Mouse (Mus musculus): ENCODE measurements around the gene Gm20604. TPM values are rescaled to one million over a fixed set of nuclear protein-coding genes. Genes with fewer than 3 reads are reported as not detected.
A peak's percentile ranks its signal among the peaks of the same experiment; 100 is the strongest.

Gene Gm20604
- polyA plus RNA-seq, 1 experiment from 2014 or later: 23.8 TPM

GRCm38 (mm10) chr12:102761668-102762067 lies 3.2 kb upstream of the Gm20604 start:
- Histone ChIP-seq H3K4me3 (no peak overlapping the region), H3K4me1 (peaks cover 17% of the 10 kb centered on the region), H3K27me3 (no peaks in the 10 kb centered on the region), H3K9ac (no peak overlapping the region), H3K9me3 (no peaks in the 10 kb centered on the region), H3K4me2 (no peak overlapping the region), H3K36me3 (peaks cover 30% of the 10 kb centered on the region), H3K27ac (no peak overlapping the region)
- 77% methylated on average over 3 of the region's 3 CpGs for WGBS
- ATAC-seq (ENCODE audit: borderline replicate concordance, extremely low read depth, low FRiP score, low TSS enrichment): no peak

GRCm38 (mm10) chr12:102758936-102759335 lies 464 bp upstream of the Gm20604 start:
- 2% methylated on average over 5 of the region's 5 CpGs for WGBS
- Histone ChIP-seq H3K27me3 (no peaks in the 10 kb centered on the region), H3K4me1 (peaks cover 24% of the 10 kb centered on the region), H3K9me3 (no peaks in the 10 kb centered on the region), H3K36me3 (peaks cover 12% of the 10 kb centered on the region), H3K9ac (peak overlapping the region; percentile 84), H3K4me3 (peak overlapping the region; percentile 93), H3K27ac (peak overlapping the region; percentile 95; the same call in 1 of the 2 replicates), H3K4me2 (peak overlapping the region; percentile 81)
- no peak for ATAC-seq (ENCODE audit: borderline replicate concordance, extremely low read depth, low FRiP score, low TSS enrichment)

DNA sequence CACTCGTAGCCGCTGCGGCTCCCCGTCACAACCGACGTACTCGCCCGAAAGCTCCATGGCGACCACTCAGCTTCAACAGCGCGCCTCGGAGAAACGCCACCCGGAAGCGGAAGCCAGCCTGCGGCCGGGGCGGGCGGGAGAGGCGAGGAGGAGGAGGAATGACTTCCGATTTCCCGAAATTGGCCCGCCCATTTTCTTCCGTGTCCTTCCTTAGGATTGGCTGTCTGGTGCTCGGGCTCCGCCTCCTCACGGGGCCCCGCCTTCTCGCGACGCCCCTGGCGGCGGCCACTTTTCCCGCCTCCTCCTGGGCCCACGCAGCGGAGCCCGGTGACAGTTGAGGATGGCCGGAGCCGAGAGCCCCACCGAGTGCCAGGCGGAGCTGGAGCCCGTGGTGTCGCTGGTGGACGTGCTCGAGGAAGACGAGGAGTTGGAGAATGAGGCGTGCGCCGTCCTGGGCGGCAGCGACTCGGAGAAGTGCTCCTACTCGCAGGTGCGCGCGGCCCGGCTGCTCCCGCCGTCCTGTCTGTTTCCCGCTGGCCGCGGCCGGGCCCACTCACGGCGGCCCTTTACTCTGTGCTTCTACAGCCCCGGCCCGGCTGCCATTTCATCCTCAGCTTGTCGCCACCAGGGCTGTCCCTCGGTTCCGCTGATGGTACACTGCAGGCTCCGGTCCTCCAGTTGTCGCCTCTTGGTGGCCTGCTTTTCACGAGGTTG lies 626 bp downstream of the Gm20604 start, which contains the start of the genes Gm28051, Gon7 and Ubr7:
Gene Gm28051, minus strand, starts transcription at position 77 of the 714 bp plus-strand sequence.
Gene Gon7, minus strand, starts transcription at position 115 of the 714 bp plus-strand sequence.
Gene Ubr7, plus strand, starts transcription at position 279 of the 714 bp plus-strand sequence.
- Histone ChIP-seq H3K4me1 (peaks cover 24% of the 10 kb centered on the region), H3K4me3 (peak within 1 kb of the TSS; percentile 93), H3K4me2 (peak within 1 kb of the TSS; percentile 81), H3K9ac (peak within 1 kb of the TSS; percentile 84), H3K27ac (peak within 1 kb of the TSS; percentile 95), H3K36me3 (peaks cover 7% of the 10 kb centered on the region), H3K9me3 (no peaks in the 10 kb centered on the region), H3K27me3 (no peaks in the 10 kb centered on the region)
- ATAC-seq (ENCODE audit: borderline replicate concordance, extremely low read depth, low FRiP score, low TSS enrichment): peak; percentile 98
- 0% methylated on average over 63 of the region's 73 CpGs for WGBS

DNA sequence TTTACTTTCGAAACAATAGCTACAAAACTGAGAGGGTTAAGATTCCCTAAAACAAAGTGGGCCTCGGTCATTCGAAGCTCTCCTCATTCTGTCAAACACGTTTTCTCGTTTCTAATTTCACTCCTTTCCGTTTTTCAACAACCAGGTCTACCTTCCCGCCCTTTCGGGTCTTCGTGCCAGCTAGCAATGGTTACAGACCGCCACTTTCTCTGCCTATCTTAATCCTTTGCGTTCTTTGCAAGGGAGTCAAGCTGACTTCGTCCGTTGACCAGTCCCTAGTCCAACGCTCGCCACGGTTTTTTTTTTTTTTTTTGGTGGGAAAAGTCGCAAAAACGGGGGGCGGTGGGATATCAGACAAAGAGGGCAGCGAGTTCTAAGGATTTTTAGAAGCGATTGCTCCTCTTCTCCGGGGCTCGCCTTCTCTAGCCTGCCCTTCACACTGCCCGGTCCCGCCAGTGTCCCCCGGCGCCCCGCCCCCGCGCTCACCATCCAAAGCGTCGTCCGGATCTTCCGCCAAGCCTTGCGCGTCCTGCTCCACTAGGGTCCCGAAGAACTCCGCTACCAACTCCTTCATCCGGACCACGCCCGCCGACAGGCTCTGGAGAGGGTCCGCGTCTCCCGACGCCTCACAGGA lies 1.3 kb downstream of the Gm20604 start:
- peaks cover under 1% of the 10 kb centered on the region; the same call in 1 of the 2 replicates for H3K36me3 ChIP-seq
- peak; percentile 89 for ATAC-seq (ENCODE audit: borderline replicate concordance, extremely low read depth, low FRiP score, low TSS enrichment)
- whole genome bisulfite sequencing: under 1% methylated on average over 46 of the region's 46 CpGs

DNA sequence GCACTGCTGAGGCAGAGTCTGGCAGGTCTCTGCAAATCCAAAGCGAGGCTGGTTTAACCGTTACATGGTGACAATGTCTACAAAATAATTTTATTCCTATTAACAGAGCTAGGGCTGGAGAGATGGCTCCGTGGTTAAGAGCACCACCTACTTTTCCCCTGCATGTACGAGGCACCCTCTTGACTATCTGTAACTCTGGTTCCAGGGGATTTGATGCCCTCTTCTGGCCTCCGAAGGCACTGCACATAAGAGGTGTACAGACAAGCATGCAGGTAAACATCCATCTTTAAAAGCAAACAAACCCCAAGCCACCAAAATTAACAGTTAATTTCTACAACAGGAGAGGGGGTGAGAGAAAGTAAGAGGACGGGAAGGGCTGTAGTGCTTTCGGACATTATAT lies 2.2 kb downstream of the Gm20604 start:
- H3K27ac ChIP-seq: no peak overlapping the region
- H3K9ac ChIP-seq: peak overlapping the region; percentile 71; the same call in 1 of the 2 replicates
- H3K4me3 ChIP-seq: peak overlapping the region; percentile 93
- peak overlapping the region; percentile 70 for H3K4me2 ChIP-seq
- 58% methylated on average over 7 of the region's 7 CpGs for WGBS
- no peaks in the 10 kb centered on the region for H3K36me3 ChIP-seq
- H3K27me3 ChIP-seq: no peaks in the 10 kb centered on the region
- H3K9me3 ChIP-seq: no peaks in the 10 kb centered on the region
- no peak for ATAC-seq (ENCODE audit: borderline replicate concordance, extremely low read depth, low FRiP score, low TSS enrichment)
- H3K4me1 ChIP-seq: peaks cover 24% of the 10 kb centered on the region

More for the DNA sequence above, 1.3 kb downstream of the Gm20604 start:
- H3K9ac ChIP-seq: peak overlapping the region; percentile 71
- peaks cover 24% of the 10 kb centered on the region for H3K4me1 ChIP-seq
- peak overlapping the region; percentile 93 for H3K4me3 ChIP-seq
- peak overlapping the region; percentile 70 for H3K4me2 ChIP-seq
- H3K27ac ChIP-seq: peak overlapping the region; percentile 95
- no peaks in the 10 kb centered on the region for H3K27me3 ChIP-seq
- no peaks in the 10 kb centered on the region for H3K9me3 ChIP-seq

DNA sequence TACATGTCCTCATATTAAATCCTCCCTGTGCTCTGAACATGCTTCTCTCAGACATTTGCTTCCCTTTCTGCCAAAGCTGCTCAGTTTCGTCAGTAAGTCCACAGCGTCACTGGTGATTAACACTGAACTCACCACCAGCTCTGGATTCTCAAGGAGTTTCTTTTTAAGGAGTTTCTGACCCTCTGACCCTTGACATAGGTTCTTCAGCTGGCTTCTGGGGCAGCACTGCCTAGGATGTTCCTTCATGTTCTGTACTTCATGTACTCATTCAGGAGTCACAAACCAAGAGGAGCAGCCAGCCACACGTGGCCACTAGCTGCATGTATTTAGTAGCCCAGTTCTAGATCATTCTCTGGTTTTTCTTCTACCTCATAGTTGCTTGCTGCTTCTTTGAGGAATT lies 10.2 kb downstream of the Gm20604 start:
- Histone ChIP-seq H3K9me3 (no peaks in the 10 kb centered on the region), H3K4me2 (no peak overlapping the region), H3K36me3 (peaks cover 6% of the 10 kb centered on the region; the same call in 1 of the 2 replicates), H3K27me3 (no peaks in the 10 kb centered on the region), H3K9ac (no peak overlapping the region), H3K4me1 (peaks cover 9% of the 10 kb centered on the region; the same call in 1 of the 2 replicates), H3K4me3 (no peak overlapping the region), H3K27ac (no peak overlapping the region)
- no peak for ATAC-seq (ENCODE audit: borderline replicate concordance, extremely low read depth, low FRiP score, low TSS enrichment)
- WGBS: 81% methylated on average over 3 of the region's 3 CpGs

DNA sequence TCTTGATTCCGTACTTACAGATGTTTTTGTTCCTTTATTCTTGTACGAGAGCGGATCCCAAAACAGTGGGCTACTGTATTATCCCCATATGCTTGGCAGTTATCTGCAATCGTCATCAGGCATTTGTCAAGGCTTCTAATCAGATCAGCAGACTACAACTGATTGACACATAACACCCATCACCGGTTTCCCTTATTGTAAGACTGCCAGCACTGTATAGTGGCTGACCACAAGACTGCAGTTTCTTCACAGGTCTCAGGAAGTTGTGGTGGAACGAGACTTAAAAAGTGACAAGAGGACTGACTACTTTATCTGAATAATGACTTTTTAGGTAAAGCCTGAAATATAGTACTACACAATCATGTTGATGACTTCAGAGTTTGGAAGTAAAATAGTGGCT lies 13.6 kb downstream of the Gm20604 start:
- 60% methylated on average over 6 of the region's 6 CpGs for WGBS

DNA sequence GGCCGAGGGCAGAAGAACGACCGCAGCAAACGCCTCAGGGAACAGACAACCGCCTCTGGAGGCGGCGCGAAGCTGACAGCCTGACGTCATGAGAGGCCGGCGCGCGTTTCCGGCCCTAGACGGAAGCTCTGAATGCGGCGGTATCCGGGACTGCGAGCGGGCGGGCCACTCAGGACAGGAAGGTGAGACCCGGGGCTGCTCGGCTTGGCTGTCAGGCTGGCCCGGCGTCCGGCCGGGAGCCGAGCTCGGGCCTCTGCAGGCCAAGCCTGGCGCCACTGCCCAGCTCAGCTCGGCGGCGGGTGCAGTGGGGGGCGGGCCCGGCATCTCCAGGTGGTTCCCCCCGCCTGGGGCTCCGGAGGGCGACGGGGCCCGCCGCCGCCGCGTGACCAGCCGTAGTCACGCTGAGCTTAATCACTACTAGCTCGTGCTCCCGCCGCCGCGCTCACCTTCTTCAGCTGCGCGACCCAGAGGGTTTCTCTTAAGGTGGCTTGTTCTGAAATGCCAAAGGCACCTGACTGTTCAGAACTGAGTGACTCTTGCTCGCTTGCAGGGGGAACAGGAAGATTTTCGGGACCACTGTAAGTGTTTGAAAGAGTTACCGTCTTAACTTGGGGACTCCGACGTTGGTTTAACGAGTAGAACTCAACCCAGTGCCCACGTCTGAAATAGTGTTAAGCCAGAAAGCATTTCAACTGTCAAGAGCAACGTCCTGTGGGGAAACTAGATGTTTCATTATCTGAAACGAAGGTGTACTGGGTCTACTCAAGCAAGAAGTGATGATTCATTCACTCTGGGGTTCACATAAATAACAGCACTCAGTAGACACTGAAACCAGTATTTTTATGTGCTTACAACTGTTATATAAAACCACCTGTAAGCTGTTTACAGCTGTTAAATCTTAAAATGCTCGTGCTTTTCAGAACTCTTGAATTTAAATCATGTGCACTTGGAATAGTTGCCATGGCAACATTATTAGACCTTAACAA lies 14.6 kb downstream of the Gm20604 start, which contains the start of the genes Moap1 and Tmem251:
Gene Moap1, minus strand, starts transcription at position 73 of the 986 bp plus-strand sequence.
Gene Tmem251, plus strand, starts transcription at position 174 of the 986 bp plus-strand sequence.
- H3K27ac ChIP-seq: peak within 1 kb of the TSS; percentile 92
- under 1% methylated on average over 60 of the region's 63 CpGs for WGBS
- peaks cover 6% of the 10 kb centered on the region; the same call in 1 of the 2 replicates for H3K36me3 ChIP-seq

More for the DNA sequence above, 13.6 kb downstream of the Gm20604 start:
- H3K4me2 ChIP-seq: peak overlapping the region; percentile 82; the same call in 1 of the 2 replicates
- H3K27ac ChIP-seq: no peak overlapping the region
- H3K27me3 ChIP-seq: no peaks in the 10 kb centered on the region
- ATAC-seq (ENCODE audit: borderline replicate concordance, extremely low read depth, low FRiP score, low TSS enrichment): no peak
- H3K36me3 ChIP-seq: peaks cover 6% of the 10 kb centered on the region; the same call in 1 of the 2 replicates
- peaks cover 20% of the 10 kb centered on the region for H3K4me1 ChIP-seq
- peak overlapping the region; percentile 89; the same call in 1 of the 2 replicates for H3K4me3 ChIP-seq
- H3K9ac ChIP-seq: 0 out of 2 replicates have a peak overlapping the region, but pooled peaks have one; percentile 87
- H3K9me3 ChIP-seq: no peaks in the 10 kb centered on the region

GRCm38 (mm10) chr12:102743036-102743588 lies 15.4 kb downstream of the Gm20604 start:
- ATAC-seq (ENCODE audit: borderline replicate concordance, extremely low read depth, low FRiP score, low TSS enrichment): no peak
- WGBS: under 1% methylated on average over 33 of the region's 33 CpGs
- peaks cover 3% of the 10 kb centered on the region; the same call in 1 of the 2 replicates for H3K36me3 ChIP-seq
- H3K9ac ChIP-seq: peak overlapping the region; percentile 87
- H3K27me3 ChIP-seq: no peaks in the 10 kb centered on the region
- peak overlapping the region; percentile 82 for H3K4me2 ChIP-seq
- H3K27ac ChIP-seq: peak overlapping the region; percentile 92; the same call in 1 of the 2 replicates
- H3K4me1 ChIP-seq: peaks cover 20% of the 10 kb centered on the region
- H3K9me3 ChIP-seq: no peaks in the 10 kb centered on the region
- H3K4me3 ChIP-seq: peak overlapping the region; percentile 89

More for the DNA sequence above, 14.6 kb downstream of the Gm20604 start, which contains the start of the genes Moap1 and Tmem251:
- Histone ChIP-seq H3K4me3 (peak within 1 kb of the TSS; percentile 89), H3K27me3 (no peaks in the 10 kb centered on the region), H3K9ac (peak within 1 kb of the TSS; percentile 87), H3K9me3 (no peaks in the 10 kb centered on the region), H3K4me2 (peak within 1 kb of the TSS; percentile 82), H3K4me1 (peaks cover 20% of the 10 kb centered on the region)
- ATAC-seq (ENCODE audit: borderline replicate concordance, extremely low read depth, low FRiP score, low TSS enrichment): peak; percentile 97

GRCm38 (mm10) chr12:102742056-102742455 lies 16.4 kb downstream of the Gm20604 start:
- no peak overlapping the region for H3K4me3 ChIP-seq
- H3K9ac ChIP-seq: no peak overlapping the region
- H3K27ac ChIP-seq: no peak overlapping the region
- no peaks in the 10 kb centered on the region for H3K9me3 ChIP-seq
- no peak for ATAC-seq (ENCODE audit: borderline replicate concordance, extremely low read depth, low FRiP score, low TSS enrichment)
- peaks cover 20% of the 10 kb centered on the region for H3K4me1 ChIP-seq
- 68% methylated on average over 7 of the region's 7 CpGs for WGBS
- H3K36me3 ChIP-seq: no peaks in the 10 kb centered on the region
- no peak overlapping the region for H3K4me2 ChIP-seq
- no peaks in the 10 kb centered on the region for H3K27me3 ChIP-seq

Measured in lung, embryonic 15.5 days (tissue).